Mouse (Mus musculus) testis, adult 2 months (tissue): Measurements from ENCODE around the gene Zfp37. TPM values are rescaled to one million over a fixed set of nuclear protein-coding genes. Genes with fewer than 3 reads are reported as not detected.
A peak's percentile ranks its signal among the peaks of the same experiment; 100 is the strongest.

Source experiments
- H3K27ac ChIP-seq: fragments of 200-500 bp; 2 replicates; pipeline ENCODE4 v1.5.1; 2012; ENCODE audit warnings: low read depth, low read length; ENCODE audit not compliant: control insufficient read depth, insufficient read depth
- H3K27me3 ChIP-seq: fragments of 200-500 bp; 2 replicates; pipeline ENCODE4 v1.6.1; 2012; ENCODE audit warnings: mild to moderate bottlenecking, low read length, moderate library complexity; ENCODE audit not compliant: control insufficient read depth, insufficient read depth
- H3K36me3 ChIP-seq: fragments of 200-500 bp; 2 replicates; pipeline ENCODE4 v1.6.1; 2012; ENCODE audit warnings: mild to moderate bottlenecking, low read length; ENCODE audit not compliant: control insufficient read depth, insufficient read depth
- H3K4me1 ChIP-seq: fragments of 200-500 bp; 2 replicates; pipeline ENCODE4 v1.6.1; 2012; ENCODE audit warnings: low read length; ENCODE audit not compliant: control insufficient read depth, insufficient read depth
- H3K4me3 ChIP-seq: fragments of 200-500 bp; 2 replicates; pipeline ENCODE4 v1.5.1; 2012; ENCODE audit warnings: low read depth, mild to moderate bottlenecking, low read length, moderate library complexity, mixed read lengths; ENCODE audit not compliant: control insufficient read depth
- CTCF ChIP-seq: fragments of 200-500 bp; IDR thresholded peaks from 2 replicates; pipeline ENCODE4 v1.5.1; 2012; ENCODE audit warnings: low read depth, mild to moderate bottlenecking, inconsistent platforms, low read length, moderate library complexity; ENCODE audit not compliant: control insufficient read depth, insufficient read depth, insufficient replicate concordance
- POLR2A ChIP-seq: fragments of 200-500 bp; IDR thresholded peaks from 2 replicates; pipeline ENCODE4 v1.6.1; 2012; ENCODE audit warnings: low read depth, mild to moderate bottlenecking, inconsistent platforms, low read length, moderate library complexity; ENCODE audit not compliant: control insufficient read depth
- polyA plus RNA-seq: library from polyadenylated mRNA; depleted of rRNA; stranded (reverse); fragments of >200 nt; gene quantifications from 2 replicates; pipeline ENCODE4 v1.2.3, GENCODE M21; 2012

Gene Zfp37
- polyA plus RNA-seq, 1 experiment: 59.1 TPM

GRCm38 (mm10) chr4:62251776-62252175 lies 20.9 kb upstream of the Zfp37 start:
- Histone ChIP-seq H3K36me3 (no peaks in the 10 kb centered on the region), H3K27me3 (no peaks in the 10 kb centered on the region), H3K27ac (no peak overlapping the region), H3K4me3 (no peak overlapping the region), H3K4me1 (no peaks in the 10 kb centered on the region)
- TF ChIP-seq CTCF (no peak), POLR2A (no peak)

GRCm38 (mm10) chr4:62250896-62251544 lies 20.2 kb upstream of the Zfp37 start:
- TF ChIP-seq POLR2A (no peak), CTCF (peak; percentile 20; the same call in 1 of the 2 replicates)
- no peak overlapping the region for H3K27ac ChIP-seq
- H3K36me3 ChIP-seq: no peaks in the 10 kb centered on the region
- no peak overlapping the region for H3K4me3 ChIP-seq
- no peaks in the 10 kb centered on the region for H3K4me1 ChIP-seq
- H3K27me3 ChIP-seq: no peaks in the 10 kb centered on the region

DNA sequence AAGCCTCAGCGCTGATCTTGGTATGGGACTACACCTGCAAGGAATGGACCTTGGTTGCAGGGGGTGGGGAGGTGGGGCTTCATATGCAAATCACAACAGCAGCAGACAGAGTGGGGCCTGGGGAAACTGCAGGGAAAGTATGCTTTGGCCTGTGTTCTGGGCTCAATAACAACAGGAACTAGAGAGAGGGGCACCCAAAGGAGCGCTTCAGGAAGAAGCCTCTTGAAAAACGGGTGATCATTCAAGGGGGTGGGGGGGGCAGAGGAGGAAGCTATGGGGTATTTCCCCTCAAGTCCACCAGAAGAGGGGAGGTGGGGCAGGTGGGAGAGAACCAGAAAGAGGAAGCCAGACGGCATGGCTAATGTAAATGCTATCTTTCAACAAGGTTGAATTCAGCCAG lies 17.5 kb upstream of the Zfp37 start:
- no peak for TF ChIP-seq CTCF
- no peak for TF ChIP-seq POLR2A
- no peaks in the 10 kb centered on the region for H3K4me1 ChIP-seq
- no peaks in the 10 kb centered on the region for H3K36me3 ChIP-seq
- no peaks in the 10 kb centered on the region for H3K27me3 ChIP-seq
- no peak overlapping the region for H3K4me3 ChIP-seq
- H3K27ac ChIP-seq: no peak overlapping the region

DNA sequence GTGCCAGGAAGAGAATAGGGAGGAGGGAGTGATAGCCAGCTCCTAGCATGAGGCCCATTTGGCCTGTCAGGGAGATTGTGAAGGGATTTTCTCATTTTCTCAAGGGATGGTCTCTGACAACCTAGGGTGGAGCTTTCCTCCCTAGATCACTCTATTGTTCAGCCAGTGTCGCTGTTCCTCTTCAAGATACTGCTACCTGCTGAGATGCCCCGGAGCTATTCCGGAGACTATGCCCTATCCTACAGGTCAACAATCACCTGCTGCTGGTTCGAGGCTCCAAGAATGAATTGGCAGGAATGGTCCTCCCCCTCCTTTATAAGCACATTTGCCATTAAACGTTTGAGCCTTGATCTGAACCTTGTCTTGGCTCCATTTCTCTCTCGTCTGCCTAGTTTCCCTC lies 9.7 kb upstream of the Zfp37 start:
- no peak overlapping the region for H3K27ac ChIP-seq
- TF ChIP-seq CTCF (no peak), POLR2A (no peak)
- 0 out of 2 replicates have a peak, but pooled peaks cover 2% of the 10 kb centered on the region for H3K4me1 ChIP-seq
- no peaks in the 10 kb centered on the region for H3K36me3 ChIP-seq
- H3K27me3 ChIP-seq: no peaks in the 10 kb centered on the region
- H3K4me3 ChIP-seq: no peak overlapping the region

DNA sequence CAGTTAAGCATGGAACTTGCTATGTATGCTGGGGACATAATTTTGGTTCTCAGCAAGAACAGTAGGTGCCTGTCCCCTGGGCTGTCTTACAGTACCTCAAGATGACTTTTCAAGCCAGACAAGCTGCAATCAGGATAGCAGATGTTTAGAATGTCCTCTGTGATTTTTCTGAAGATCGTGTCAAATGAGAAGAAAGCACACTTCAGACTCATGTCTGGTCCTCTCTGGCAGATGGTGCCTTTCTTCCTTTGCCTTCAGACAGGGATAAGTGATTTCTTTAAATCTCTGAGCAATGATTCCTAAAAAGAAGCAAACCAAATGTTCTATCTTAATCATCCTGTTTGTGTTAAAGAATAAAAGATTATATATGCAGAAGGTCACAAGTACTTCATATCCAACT lies 694 bp downstream of the Zfp37 start:
- no peaks in the 10 kb centered on the region for H3K27me3 ChIP-seq
- TF ChIP-seq POLR2A (no peak), CTCF (no peak)
- H3K27ac ChIP-seq: peak overlapping the region; percentile 94
- no peaks in the 10 kb centered on the region; the same call in 1 of the 2 replicates for H3K36me3 ChIP-seq
- peaks cover 3% of the 10 kb centered on the region; the same call in 1 of the 2 replicates for H3K4me1 ChIP-seq
- H3K4me3 ChIP-seq: peak overlapping the region; percentile 85

GRCm38 (mm10) chr4:62229448-62229847 lies 1.4 kb downstream of the Zfp37 start:
- H3K4me3 ChIP-seq: peak overlapping the region; percentile 82
- TF ChIP-seq POLR2A (no peak), CTCF (no peak)
- H3K36me3 ChIP-seq: no peaks in the 10 kb centered on the region; the same call in 1 of the 2 replicates
- H3K27ac ChIP-seq: peak overlapping the region; percentile 94
- H3K27me3 ChIP-seq: no peaks in the 10 kb centered on the region
- peaks cover 3% of the 10 kb centered on the region; the same call in 1 of the 2 replicates for H3K4me1 ChIP-seq

- Histone ChIP-seq H3K27me3 (no peaks in the 10 kb centered on the region), H3K36me3 (no peaks in the 10 kb centered on the region; the same call in 1 of the 2 replicates), H3K27ac (peak overlapping the region; percentile 100), H3K4me1 (peaks cover 3% of the 10 kb centered on the region; the same call in 1 of the 2 replicates), H3K4me3 (peak overlapping the region; percentile 90)
- TF ChIP-seq CTCF (peak; percentile 56; the same call in 1 of the 2 replicates), POLR2A (no peak; the same call in none of the 2 replicates)
These were observed 2.5 kb downstream of the Zfp37 start for GRCm38 (mm10) chr4:62228391-62228790.
